Mouse (Mus musculus) frontal cortex, postnatal 10 days (tissue): Measurements from ENCODE around the gene Sost.
A peak's percentile ranks its signal among the peaks of the same experiment; 100 is the strongest.
"Not testable (repeated sequence)": the region's sequence is repeated elsewhere in the genome, so short reads cannot be mapped to it uniquely, and the experiment has no call there.

Source experiments
- DNase-seq, 2 experiments: peaks; one replicate each; pipeline ENCODE4 v3.0.0; 2022; ENCODE audit warnings: low spot score in 2 of 2, mixed read lengths in 1 of 2

Gene Sost

DNA sequence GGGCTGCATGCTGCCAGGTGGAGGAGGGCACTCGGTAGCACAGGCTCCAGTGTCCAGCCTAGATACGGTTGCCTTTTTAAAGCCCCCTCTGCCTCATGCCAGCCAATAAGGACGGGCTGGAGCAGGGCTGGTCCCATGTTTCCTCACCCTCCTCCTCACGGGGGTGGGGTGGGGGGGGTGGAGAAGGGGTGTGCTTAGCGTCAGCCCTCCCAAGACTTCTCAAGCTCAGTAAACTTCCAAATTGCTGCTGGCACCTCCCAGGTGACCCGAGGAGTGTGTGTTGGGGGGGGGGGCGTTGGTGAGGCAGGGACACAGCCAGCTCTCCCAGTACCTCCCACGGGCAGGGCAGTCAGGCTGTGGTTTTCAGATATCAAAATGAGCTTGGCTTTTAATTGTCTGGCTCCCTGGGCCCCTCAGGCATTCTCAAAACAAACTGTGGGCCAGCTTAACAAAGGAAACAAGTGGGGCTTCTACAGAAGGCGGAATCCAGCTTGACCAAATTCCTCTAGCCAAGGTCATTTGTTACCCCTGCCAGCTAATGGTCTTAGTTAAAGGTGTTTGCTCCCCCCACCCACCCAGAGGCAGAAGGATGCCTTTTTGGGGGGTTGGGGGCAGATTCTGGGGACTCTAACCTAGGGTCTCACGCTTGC, at the start of gene Sost:
TSS of gene Sost (minus strand) at position 51 of the 650 bp plus-strand sequence.
- no peak for DNase-seq

GRCm38 (mm10) chr11:102016136-102016535, 49.3 kb upstream of the Sost start:
- DNase-seq: no peak

DNA sequence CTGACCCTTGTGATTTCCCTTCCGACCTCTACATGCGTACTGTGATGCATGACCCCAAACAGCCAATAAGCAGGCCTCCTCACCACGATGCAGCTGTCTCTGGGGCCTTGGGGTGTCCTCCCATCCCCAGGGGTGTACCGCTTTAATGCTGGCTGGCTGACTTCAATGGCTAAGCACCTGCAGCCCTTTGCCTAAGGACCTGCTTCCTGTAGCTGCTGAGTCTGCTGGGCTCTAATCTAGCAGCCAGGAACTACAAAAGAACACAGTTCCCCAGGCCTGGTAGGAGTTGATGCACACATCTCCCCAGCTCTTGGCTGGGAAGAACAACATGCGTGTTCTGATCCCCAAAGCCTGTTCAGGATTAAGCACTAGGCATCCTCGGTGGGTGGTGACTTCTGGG, 48.7 kb upstream of the Sost start:
- no peak for DNase-seq

DNA sequence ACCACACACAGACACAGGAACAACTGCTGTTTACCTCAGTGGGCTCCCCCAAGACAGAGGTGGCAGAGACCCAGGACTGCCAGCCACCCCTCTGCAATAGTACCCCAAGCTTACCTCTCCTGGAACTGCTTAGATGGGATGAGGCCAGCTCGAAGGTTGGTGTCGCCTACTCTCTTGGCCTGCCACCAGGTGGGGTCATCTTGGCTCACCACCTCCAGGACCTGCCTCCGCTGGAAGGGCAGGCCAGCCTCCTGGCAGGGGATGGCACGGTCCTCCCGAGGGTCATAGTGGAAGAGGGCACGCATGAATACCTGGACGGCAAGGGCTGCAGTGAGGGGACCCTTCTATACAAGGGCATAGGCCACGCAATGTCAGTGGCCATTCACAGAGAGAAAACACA, 46.4 kb upstream of the Sost start:
- no peak for DNase-seq

DNA sequence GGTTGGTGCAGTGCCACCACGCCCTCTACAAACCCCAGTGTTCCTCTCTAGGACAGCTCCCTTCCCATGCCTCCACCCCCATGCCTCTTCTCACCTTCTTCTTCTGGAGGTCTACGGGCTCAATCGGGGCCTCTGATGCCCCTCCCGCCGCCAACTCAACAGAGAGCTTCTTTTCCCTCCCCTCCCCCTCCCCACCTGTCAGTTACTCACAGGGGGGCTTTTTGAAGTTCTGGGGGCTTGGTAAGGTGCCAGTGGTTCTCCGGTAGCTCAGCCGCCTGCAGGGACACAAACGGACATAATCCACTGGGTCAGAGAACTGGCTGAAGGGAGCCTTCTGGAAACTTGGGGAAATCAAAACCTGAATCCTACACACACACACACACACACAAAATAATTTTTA, 44.7 kb upstream of the Sost start:
- no peak for DNase-seq

- DNase-seq: no peak
These were observed 43.3 kb upstream of the Sost start for GRCm38 (mm10) chr11:102010140-102010539.

- no peak for DNase-seq
These were observed 42.3 kb upstream of the Sost start for GRCm38 (mm10) chr11:102008954-102009637.

GRCm38 (mm10) chr11:102008372-102008771, 41.6 kb upstream of the Sost start:
- no peak for DNase-seq

DNA sequence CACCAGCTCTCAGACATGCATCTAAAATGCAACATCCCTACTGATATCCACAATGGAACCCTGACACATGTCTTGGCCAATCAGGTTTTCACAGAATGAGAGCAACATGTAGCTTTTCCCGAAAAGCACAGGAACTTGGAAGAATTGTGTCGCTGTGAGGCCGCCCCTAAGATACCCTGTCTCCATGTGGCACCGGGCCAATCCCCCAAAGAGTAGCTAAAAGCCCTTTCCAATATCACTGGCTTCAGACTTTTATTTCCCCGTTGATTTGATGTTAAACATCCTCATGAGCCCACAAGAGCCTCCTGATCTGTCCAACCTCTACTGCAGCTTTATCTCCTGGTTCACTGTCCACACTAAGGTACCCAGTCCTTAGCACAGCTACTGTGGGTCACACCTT, 39.9 kb upstream of the Sost start:
- no peak for DNase-seq

- no peak for DNase-seq
These were observed 39.5 kb upstream of the Sost start for GRCm38 (mm10) chr11:102006271-102006670.

GRCm38 (mm10) chr11:102004251-102004650, 37.4 kb upstream of the Sost start:
- no peak for DNase-seq

GRCm38 (mm10) chr11:101999466-101999865, 32.7 kb upstream of the Sost start:
- DNase-seq: no peak

DNA sequence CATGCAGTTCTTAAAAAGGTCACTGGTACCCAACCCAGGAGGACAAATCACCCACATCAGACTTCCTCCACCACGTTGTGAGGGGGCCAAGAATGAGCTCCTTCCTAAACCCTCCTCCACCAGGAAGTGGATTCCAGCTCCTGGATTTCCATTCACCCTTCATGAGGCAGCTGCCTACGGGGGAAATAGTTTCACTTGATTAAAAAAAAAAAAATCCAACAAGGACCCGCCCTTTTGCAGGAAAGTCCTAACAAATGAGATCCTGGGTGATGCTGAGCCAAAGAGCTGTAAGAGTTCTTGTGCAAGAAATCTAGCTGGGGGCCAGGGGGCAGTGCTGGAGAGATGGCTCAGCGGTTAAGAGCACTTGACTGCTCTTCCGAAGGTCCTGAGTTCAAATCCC, 31.4 kb upstream of the Sost start:
- DNase-seq: no peak

- DNase-seq: no peak
These were observed 29.1 kb upstream of the Sost start for GRCm38 (mm10) chr11:101995938-101996337.

- no peak for DNase-seq
These were observed 27.3 kb upstream of the Sost start for GRCm38 (mm10) chr11:101994100-101994499.

- DNase-seq: no peak
These were observed 25.6 kb upstream of the Sost start for GRCm38 (mm10) chr11:101992411-101992810.

DNA sequence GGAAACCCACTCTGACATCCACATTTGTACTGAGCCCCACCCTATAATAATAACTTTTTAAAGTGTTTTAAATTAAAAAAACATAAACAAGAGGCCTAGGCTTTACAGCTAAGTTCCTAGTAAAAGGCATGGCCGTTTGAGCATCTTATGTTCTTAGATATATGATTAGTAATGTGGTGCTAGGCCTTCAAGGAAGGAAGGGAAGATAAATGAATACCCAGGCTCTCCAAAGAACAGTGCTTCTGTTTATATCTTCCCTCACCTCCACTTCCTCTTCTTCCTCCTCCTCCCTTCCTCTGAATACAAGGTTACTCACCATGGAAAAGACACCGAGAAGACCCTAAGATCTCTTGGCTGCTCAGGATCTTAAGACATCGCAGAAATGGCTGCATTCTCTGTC, 25.0 kb upstream of the Sost start:
- DNase-seq: no peak

DNA sequence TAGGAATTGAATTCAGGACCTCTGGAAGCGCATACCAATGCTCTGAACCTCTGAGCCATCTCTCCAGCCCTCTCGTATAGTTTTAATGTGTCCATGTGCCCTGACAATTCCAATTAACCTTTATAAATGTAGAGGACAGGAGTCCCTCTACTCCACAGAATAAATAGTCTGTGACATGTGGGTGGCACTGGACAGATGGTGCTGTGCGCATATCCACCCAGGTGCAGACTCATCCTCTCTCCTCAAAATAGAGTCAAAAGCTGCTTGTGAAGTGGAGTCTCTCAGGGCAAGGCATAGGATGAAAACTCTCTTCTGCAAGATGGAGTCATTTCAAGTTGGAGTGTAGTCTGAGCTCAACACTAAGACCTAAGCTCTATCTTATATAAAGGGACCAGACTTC, 23.4 kb upstream of the Sost start:
- DNase-seq: no peak

GRCm38 (mm10) chr11:101986913-101987312, 20.1 kb upstream of the Sost start, which contains the start of gene Dusp3:
TSS of gene Dusp3 (minus strand) at chr11:101987013.
- no peak for DNase-seq

DNA sequence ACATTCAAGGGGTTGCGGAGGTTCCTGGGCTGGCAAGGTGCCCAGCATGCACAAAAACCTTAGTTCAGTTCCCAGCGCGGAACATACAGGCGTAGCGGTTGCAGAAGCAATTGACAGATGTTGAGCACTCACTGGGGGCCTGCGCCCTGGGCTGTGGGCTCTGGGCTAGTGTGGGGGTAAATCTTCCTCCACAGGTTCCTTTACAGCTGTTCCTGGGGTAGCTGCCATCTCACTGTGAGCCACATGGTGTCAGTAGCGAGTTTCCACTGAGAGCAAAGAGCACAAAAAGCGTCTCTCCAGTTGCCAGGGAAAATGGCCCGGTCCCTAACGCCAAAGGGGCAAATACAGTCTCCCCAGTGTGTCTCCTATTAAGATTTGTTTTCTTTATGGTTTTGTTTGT, 19.2 kb upstream of the Sost start:
- peak; percentile 73 to 81 for DNase-seq

DNA sequence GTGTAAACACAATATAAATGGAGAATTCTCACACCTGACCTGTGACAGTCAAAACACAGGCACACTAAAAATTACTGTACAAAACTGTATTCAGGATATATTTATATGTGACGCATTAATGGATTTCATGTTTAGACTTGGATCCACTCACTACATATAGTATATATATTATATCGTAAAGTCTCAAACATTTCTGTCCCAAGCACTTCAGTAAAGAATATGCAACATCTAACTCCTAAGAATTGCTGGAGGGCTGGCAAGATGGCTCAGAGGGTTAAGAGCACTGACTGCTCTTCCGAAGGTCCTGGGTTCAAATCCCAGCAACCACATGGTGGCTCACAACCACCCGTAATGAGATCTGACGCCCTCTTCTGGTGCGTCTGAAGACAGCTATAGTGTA, 18.6 kb upstream of the Sost start:
- DNase-seq: not testable (repeated sequence)

DNA sequence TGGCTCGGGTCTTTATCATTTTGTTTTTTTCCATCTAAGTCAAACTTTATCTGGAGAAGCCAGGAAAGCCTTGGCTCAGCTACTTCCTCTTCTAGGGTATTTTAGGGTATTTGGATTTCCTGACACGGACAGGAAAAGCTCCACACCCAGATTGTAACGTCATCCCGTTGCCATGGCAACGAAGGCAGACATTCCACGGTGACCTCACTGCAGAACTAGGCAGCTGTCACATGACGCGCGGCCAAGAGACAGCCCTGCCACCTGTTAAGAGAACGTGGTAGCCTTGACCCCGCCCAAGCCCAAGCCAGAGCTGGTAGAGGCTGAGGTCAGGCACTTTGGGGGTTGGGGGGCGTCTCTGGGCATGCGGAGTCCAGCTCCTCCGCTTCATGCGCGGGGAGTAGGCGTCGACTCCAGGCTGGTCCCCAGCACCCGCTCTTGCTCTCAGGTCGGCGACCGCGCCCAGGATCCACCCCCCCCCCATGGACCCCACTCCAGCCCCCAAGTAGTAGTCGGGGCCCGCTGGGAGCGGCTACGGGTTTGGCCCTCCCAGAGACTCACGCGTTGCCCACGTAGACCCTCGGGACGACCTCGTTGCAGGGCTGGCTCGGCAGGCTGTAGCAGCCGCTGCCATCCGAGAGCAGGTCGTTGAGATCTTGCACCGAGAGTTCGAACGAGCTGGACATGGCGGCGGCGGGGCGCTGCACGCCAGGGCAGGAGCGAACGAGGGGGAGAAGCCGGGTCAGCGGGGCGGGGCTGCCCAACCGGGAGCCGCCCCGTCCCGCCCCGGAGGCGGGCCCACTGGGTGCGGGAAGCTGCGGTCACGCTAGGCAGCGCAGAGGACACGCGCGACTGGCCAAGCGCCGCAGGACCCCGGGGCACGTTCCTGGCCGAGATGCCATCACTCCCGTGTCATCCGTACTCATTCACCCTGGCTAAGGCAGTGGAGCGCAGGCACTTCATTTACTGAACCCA, 17.5 kb upstream of the Sost start, which contains the start of gene Cfap97d1:
TSS of gene Cfap97d1 (plus strand) at position 226 of the 972 bp plus-strand sequence.
- DNase-seq: peak; percentile 92 to 94
